Mouse (Mus musculus) splenic B cell, adult 2 months (primary cell): ENCODE data around the gene Hic2.
"Not testable (repeated sequence)": the region's sequence is repeated elsewhere in the genome, so short reads cannot be mapped to it uniquely, and the experiment has no call there.

Source experiments
- DNase-seq: peaks from one replicate; pipeline ENCODE4 v3.0.0-alpha.2; 2011; ENCODE audit warnings: low read depth, low spot score
- H3K27me3 ChIP-seq: 2 replicates; pipeline ENCODE4 v1.6.1; 2012; ENCODE audit warnings: mild to moderate bottlenecking, low read length, moderate library complexity, mixed read lengths; ENCODE audit not compliant: control insufficient read depth, poor library complexity, insufficient read depth, severe bottlenecking
- H3K36me3 ChIP-seq: 2 replicates; pipeline ENCODE4 v1.6.1; 2012; ENCODE audit warnings: mild to moderate bottlenecking, low read length, moderate library complexity, mixed read lengths; ENCODE audit not compliant: control insufficient read depth, poor library complexity, insufficient read depth, severe bottlenecking

Gene Hic2

DNA sequence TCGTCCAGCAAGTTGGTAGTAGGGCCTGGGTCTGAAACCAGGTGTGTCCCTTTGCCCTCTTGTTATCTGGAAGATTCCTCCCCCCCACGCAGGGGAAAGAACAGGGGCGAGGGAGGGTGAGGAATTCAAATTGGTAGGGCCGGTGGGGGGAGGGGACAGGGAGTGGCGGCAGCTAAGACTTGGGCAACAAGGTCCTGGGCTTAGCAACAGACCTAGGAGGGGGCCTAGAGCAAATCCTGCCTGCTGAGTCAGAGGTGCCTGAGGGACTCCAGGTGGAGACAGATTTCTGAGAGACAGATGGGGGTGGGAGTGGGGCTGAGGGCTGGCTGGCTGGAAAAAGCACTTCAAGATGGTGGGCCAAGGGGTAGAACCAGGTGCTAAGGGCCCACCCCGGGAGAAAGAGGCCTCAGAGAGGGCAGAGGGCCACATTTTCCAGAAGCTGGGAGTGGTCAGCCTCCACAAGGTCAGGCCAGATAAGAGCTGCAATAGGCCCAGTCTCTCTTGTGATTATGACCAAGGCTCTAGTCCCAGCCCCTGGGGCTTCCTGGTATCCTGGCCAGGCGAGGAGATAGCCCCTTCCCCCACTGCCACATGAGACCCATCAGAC lies 13.1 kb upstream of the Hic2 start:
- no peak for DNase-seq
- H3K27me3 ChIP-seq = no peaks in the 10 kb centered on the region
- no peaks in the 10 kb centered on the region for H3K36me3 ChIP-seq

DNA sequence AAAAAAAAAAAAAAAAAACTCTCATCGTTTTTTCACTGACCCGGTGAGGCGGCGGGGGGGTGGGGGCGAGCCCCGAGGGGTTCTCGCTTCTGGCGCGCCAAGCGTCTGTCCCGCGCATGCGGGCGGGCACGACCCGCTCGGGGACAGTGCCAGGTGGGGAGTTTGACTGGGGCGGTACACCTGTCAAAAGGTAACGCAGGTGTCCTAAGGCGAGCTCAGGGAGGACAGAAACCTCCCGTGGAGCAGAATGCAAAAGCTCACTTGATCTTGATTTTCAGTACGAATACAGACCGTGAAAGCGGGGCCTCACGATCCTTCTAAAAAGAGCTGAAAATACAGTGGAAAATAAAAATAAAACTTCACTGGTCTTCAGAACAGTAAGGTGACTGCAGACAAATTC lies 11.2 kb upstream of the Hic2 start:
- H3K27me3 ChIP-seq = no peaks in the 10 kb centered on the region
- DNase-seq = peak; percentile 86
- H3K36me3 ChIP-seq = no peaks in the 10 kb centered on the region

DNA sequence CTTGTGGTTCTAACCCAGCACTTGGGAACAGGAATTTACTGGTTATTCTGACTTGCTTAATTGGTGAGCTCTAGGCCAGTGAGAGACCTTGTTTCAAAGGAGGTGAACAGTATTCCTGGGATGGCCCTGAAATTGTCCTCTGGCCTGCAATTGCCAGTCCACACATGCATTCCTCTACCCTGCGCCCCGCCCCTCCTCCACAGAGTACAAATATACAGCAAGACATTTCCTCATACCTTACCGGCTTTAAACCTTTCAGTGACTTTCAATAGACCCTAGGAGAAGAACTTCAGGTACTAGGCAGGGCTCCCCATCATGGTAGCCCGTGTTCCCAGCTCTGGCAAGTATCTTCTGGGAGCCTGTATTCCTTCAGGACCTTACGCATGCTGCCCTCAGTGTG lies 7.8 kb upstream of the Hic2 start:
- H3K36me3 ChIP-seq = no peaks in the 10 kb centered on the region
- no peak for DNase-seq
- H3K27me3 ChIP-seq = no peaks in the 10 kb centered on the region

DNA sequence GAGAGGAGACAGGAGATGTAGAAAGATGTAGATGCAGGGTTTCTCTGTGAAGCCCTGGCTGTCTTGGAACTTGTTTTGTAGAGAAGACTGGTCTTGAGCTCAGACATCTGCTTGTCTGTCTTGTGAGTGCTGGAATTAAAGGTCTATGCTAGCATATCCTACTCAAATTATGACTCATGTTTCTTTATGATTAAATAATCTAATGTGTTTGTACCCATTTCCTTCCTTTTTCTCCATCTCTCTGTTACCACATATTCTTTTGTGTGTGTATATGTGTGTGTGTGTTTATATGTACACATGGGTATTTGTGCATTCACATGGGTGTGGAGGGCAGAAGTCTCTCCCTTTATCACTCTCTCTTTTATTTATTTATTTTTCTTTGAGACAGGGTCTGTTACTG lies 6.9 kb upstream of the Hic2 start:
- H3K27me3 ChIP-seq = no peaks in the 10 kb centered on the region
- H3K36me3 ChIP-seq = no peaks in the 10 kb centered on the region
- DNase-seq = no peak

DNA sequence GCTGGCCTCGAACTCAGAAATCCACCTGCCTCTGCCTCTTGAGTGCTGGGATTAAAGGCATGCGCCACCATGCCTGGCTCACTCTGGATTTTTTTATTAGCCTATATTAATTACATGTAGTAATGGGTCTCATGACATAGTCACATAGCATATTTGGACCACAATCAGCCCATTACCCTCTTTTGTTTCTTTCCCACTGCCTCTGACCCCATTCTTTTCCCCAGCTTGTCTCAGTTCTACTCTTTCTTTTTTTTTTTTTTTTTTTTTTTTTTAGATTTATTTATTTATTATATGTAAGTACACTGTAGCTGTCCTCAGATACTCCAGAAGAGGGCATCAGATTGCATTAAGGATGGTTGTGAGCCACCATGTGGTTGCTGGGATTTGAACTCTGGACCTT lies 1.8 kb upstream of the Hic2 start:
- not testable (repeated sequence) for H3K36me3 ChIP-seq, DNase-seq, H3K27me3 ChIP-seq

DNA sequence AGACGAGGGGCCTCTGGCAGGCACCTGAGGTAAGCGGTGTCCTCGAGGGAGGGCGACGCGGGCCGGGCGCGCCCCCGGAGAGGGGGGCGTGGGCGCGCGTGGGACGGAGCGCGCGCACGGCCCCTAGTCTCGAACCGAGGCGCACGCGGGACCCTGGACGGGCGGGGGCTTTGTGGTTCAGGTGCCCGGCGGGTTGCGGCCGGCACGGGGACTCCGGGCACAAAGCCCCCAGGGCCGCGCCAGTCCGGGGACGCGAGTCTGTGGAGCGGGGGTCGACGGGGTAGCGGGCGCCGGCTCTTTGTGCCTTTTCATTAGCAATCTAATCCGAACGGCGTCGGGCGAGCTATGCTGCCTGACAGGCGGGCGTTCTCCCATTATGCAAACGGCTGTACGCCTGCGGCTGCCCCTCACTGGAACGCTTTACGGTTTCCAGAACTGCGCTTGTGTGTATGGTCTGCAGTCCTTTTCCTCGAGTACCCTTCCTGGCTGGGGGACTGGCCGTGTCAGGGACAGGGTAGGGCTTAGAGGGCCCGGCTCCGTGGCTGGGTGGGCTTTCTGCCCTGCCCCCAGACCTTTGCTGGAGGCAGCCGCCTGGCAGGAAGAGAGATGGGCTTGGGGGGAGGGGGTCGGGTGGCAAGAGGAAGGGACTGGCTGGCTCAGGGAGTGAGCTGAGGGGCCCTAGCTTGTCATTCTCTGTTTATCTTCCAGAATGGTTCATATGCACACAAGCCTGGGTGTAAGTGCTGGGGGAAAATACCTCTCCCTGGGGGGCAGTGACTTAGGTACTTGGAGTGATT lies 528 bp downstream of the Hic2 start:
- DNase-seq = peak; percentile 43
- H3K27me3 ChIP-seq = no peaks in the 10 kb centered on the region
- H3K36me3 ChIP-seq = no peaks in the 10 kb centered on the region

DNA sequence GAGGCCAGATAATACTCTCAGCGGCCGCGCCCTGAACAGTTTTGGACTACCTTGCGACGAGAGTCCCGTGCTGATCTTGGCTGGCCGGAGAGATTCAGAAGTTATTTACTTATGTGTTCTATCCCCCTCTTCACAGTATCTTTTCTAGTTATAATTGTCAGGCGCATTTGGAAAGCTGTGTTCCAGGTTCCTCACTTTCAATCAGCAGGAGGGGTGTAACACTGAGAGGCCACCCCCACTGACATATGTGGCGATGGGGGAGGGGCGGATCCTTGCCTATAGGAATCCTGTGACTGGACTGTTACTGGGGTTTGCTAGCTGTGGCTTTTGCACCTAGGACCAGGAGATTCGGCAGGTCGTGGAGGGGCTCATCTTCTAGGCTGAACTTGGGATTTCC lies 1.1 kb downstream of the Hic2 start:
- Histone ChIP-seq H3K27me3 (no peaks in the 10 kb centered on the region), H3K36me3 (no peaks in the 10 kb centered on the region)
- DNase-seq = no peak

DNA sequence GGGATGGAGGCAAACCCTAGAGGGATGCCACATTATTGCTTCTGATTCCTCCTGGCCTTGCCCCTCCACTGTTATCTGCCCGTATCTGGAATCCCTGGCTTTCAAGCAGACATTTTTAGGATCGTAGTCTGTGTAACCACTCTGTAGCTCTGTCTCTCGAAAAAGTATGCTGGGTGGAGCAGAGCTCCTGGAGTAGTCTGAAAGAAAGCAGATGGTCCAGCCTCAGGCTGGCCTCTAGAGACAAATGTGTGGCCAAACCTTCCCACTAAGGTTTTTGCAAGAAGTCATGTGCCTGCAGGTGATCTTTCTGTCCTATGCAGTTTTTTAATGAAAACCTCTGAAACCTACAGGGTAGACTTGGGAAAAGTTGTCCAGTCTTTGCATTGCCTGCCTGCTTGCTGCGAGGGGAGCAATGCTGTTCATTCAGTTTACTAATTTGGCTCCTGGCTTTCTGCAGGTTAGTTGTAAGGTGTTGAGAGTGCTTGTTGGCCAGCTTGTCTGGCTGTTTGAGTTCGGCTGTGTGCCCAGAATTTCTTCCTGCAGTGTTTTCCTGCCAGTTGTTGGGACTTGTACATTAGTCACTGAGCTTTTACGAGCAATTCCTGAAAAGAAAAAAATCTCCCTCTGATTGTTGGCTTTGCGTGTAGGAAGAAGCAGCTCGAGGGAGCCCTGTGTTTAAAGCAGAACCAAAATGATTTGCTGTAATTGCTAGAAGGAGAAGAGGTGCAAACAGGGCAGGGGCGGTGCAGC lies 1.7 kb downstream of the Hic2 start:
- H3K27me3 ChIP-seq = no peaks in the 10 kb centered on the region
- DNase-seq = no peak
- H3K36me3 ChIP-seq = no peaks in the 10 kb centered on the region

DNA sequence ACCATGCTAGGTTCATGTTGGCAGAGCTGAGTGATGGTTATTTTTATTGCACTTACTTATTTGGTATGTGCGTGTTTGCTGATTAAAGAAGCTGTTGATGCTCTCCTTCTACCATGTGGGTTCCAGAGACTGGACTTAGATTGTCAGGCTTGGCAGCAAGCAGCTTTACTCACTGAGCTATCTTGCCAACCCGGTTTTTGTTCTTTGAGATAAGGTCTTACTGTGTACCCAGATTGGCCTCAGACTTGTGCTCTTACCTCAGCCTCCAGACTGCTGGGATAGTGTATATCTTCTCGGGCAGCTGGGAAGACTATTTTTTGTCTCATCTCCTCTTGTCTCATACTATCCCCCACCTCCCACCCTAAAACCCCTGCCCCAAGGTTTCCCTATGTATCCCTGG lies 4.3 kb downstream of the Hic2 start:
- Histone ChIP-seq H3K36me3 (no peaks in the 10 kb centered on the region), H3K27me3 (no peaks in the 10 kb centered on the region)
- no peak for DNase-seq

DNA sequence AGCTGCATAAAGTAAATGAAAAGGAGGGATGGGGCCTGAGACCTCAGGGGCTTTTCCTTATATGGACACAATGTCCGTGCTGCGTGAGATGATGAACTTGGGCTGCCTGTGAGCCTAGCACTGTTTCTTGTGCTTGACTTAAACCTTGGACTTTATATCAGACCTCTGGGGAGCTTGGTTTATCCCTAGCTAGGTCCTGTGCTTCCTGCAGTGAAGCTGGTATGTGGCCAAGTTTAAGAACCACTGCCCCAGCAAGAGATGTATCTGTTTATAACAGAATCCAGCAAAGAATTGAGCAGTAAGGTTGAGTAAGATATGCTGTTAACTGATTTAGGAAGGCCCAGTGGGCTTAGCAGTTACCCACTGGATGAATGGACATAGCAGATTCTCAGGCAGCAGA lies 6.0 kb downstream of the Hic2 start:
- Histone ChIP-seq H3K36me3 (no peaks in the 10 kb centered on the region), H3K27me3 (no peaks in the 10 kb centered on the region)
- DNase-seq = no peak

DNA sequence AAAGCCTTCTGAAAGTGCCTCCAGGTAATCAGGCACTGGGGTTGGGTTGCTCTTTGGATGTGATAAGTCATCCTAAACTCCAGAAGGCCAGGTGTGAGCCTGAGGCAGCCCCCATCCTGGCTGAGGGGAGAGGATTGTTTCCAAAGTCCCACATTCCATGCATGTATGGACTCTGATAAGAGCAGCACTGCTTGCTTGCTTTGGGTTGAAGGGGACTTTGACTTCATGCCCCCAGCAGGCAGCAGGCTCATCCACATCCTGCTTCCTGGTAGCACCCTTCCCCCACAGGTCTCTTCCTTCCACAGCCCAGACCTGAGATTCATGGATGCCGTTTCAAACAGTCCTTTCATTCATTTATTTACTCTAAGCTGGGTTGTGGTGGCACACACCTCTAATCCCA lies 10.4 kb downstream of the Hic2 start:
- H3K36me3 ChIP-seq = no peaks in the 10 kb centered on the region
- DNase-seq = no peak

DNA sequence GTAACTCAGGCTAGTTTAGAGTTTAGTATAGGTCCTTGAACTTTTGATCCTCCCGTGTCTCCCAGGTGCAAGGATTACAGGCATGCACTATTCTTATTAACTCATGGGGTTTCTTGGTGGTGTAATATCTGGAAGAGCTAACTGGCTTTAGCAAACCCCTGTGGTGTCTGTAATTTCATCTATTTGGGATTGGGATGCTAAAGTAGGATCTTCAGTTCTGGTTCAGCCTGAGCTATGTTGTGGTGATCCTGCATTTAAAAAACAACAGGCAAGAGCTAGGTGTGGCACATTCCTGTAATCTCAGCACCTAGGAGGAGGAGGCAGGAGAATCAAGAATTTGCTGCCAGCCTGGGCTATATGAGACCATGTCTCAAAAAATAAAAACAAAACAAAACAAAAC lies 11.6 kb downstream of the Hic2 start:
- no peak for DNase-seq
- no peaks in the 10 kb centered on the region for H3K36me3 ChIP-seq
- no peaks in the 10 kb centered on the region for H3K27me3 ChIP-seq

More for the DNA sequence above, 10.4 kb downstream of the Hic2 start:
- H3K27me3 ChIP-seq = no peaks in the 10 kb centered on the region

DNA sequence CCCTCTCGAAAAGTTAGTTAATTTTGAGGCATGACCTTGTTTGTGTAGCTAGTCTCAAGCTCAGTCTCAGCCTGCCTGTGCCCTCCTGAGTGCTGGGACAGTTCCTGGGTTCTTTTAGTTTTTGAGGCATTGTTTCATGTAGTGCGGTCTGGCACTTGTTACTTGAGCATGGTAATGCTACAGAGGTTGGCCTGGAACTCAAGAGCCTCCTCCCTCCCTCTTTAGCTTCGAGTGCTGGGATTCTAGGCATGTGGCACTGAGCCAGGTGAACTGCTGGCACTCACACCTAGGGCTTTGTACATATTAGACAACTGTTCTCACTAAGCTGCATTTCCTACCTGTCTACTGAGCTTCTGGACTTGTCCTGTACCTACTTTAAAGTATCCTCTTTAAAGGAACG lies 14.4 kb downstream of the Hic2 start:
- DNase-seq = no peak
- Histone ChIP-seq H3K36me3 (no peaks in the 10 kb centered on the region), H3K27me3 (no peaks in the 10 kb centered on the region)

DNA sequence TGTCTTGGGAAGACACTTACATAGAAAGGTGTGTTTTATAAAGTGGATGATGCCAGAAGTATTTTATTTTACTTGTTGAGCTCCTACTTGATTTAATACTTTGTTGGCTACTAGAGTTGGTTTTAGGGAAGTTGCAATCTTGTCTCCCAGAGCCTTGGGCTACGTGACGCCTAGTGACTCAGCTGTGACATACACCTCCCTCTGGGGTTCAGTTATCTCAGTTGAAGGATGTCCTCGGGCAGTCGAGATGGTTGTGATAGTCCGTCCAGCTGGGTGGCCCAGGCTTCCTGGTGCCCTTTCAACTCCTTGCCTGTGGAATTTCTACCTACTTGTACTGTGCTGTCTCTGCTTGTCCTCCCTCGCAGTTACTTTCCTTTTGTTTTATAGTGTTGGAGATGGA lies 15.8 kb downstream of the Hic2 start:
- no peak for DNase-seq
- H3K36me3 ChIP-seq = no peaks in the 10 kb centered on the region
- no peaks in the 10 kb centered on the region for H3K27me3 ChIP-seq

DNA sequence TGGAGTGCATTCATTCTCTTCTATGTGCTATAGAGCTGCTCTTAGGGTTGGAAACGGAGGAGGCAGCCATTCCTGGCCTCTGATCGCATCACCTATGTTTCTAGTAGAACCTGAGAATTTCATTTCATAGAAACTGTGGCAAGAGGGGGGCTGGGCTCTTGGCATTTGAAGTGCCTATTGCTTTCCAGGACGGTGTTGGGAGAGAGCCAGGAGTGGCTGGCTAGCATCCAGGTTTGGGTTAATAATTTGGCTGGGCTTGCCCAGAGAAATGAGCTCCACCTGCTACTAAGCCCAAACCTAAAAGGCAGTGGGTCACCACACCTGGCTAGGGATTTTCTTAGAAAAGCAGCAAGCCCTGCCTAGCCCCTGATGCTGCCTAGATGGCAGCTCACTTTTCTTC lies 18.2 kb downstream of the Hic2 start:
- H3K27me3 ChIP-seq = no peaks in the 10 kb centered on the region
- no peaks in the 10 kb centered on the region for H3K36me3 ChIP-seq
- DNase-seq = no peak
